Mouse (Mus musculus) limb, embryonic 12.5 days (tissue): ENCODE data around the gene Gm49369. TPM values are rescaled to one million over a fixed set of nuclear protein-coding genes. Genes with fewer than 3 reads are reported as not detected.

Experiments
- ATAC-seq: fragments of 200-750 bp; cut with Nextera tagmentation; 2 replicates; pipeline ENCODE4 v1.8.0; 2017; ENCODE audit warnings: low read depth, moderate TSS enrichment; ENCODE audit not compliant: insufficient number of reproducible peaks, insufficient read depth, low FRiP score, low TSS enrichment
- H3K27ac ChIP-seq: fragments of 300-500 bp; sonication (generic); 2 replicates; pipeline ENCODE4 v1.5.1; 2016; ENCODE audit warnings: mild to moderate bottlenecking, moderate library complexity
- H3K27me3 ChIP-seq: fragments of 300-500 bp; sonication (generic); 2 replicates; pipeline ENCODE4 v1.6.1; 2016; ENCODE audit warnings: mild to moderate bottlenecking, moderate library complexity
- H3K36me3 ChIP-seq: fragments of 300-500 bp; sonication (generic); 2 replicates; pipeline ENCODE4 v1.6.1; 2016; ENCODE audit warnings: mild to moderate bottlenecking, moderate library complexity
- H3K4me1 ChIP-seq: fragments of 300-500 bp; sonication (generic); replicated peaks from 2 replicates; pipeline ENCODE4 v1.6.1; 2016
- H3K4me2 ChIP-seq: fragments of 300-500 bp; sonication (generic); 2 replicates; pipeline ENCODE4 v1.6.1; 2016; ENCODE audit warnings: mild to moderate bottlenecking, moderate library complexity
- H3K4me3 ChIP-seq: fragments of 300-500 bp; sonication (generic); replicated peaks from 2 replicates; pipeline ENCODE4 v1.5.1; 2016; ENCODE audit warnings: mild to moderate bottlenecking
- H3K9ac ChIP-seq: fragments of 300-500 bp; sonication (generic); replicated peaks from 2 replicates; pipeline ENCODE4 v1.6.1; 2016; ENCODE audit warnings: mild to moderate bottlenecking, moderate library complexity
- H3K9me3 ChIP-seq: fragments of 300-500 bp; sonication (generic); 2 replicates; pipeline ENCODE4 v1.6.1; 2016; ENCODE audit warnings: mild to moderate bottlenecking, moderate library complexity
- WGBS: fragments of 180-500 bp; shearing (Covaris S2); methylation state at CpG from one replicate; pipeline ENCODE4 v1.1.7; 2016; 5-methylcytosine and 5-hydroxymethylcytosine counted together
- polyA plus RNA-seq: library from polyadenylated mRNA; unstranded; fragments of >200 nt; fragmentation: Nextera tagmentation; extraction: Ambion mirVana; gene quantifications from 2 replicates; pipeline ENCODE4 v1.2.1, GENCODE M21; 2016

The Gm49369 gene
- polyA plus RNA-seq, 1 experiment from 2014 or later, result 3.4 TPM

DNA sequence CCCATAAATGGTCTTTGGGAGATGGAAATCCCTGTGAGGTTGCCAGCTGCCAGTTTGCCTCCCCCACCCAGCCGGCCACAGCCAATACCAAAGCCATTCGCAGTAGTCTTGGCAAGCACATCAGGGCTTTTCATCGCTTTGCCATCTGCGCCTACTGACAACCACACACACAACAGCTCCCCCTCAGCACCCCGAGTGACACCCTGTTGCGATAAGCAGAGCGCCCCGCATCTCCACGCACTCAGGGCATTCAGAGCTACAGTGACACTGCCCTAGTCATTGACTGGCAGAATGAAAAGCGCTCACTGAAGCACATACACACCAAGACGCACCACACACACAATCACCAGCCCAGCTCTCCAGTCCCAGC is 11.1 kb downstream of the Gm49369 start:
- ATAC-seq, result no peak
- H3K4me3 ChIP-seq, result peak overlapping the region; percentile 46
- H3K36me3 ChIP-seq, result peaks cover 14% of the 10 kb centered on the region
- H3K9me3 ChIP-seq, result no peaks in the 10 kb centered on the region
- 21% methylated on average over 11 of the region's 11 CpGs for WGBS
- peaks cover 69% of the 10 kb centered on the region for H3K27me3 ChIP-seq
- peaks cover 13% of the 10 kb centered on the region for H3K4me1 ChIP-seq
- peak overlapping the region; percentile 48; the same call in 1 of the 2 replicates for H3K9ac ChIP-seq
- no peak overlapping the region for H3K27ac ChIP-seq
- H3K4me2 ChIP-seq, result peak overlapping the region; percentile 79

DNA sequence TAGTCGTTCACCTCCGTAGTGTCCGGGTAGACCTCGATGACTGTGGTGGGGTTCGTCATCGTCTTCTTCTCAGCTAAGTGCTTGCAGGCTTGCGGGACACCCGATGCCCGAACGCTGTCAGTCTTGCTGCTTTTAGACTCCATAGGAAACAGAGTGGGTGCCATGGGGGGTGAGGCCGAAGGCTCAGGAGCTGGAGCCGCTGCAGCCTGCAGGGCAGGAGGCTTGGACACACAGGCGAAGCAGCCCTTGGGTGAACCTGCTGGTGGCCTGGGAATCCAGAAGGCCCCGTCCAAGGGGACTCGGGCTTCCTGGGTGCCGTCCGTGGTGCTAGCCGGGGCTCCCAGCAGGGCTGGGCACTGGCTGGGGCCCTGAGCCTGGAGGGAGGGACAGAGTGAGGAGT is 11.5 kb downstream of the Gm49369 start:
- H3K4me3 ChIP-seq, result 0 out of 2 replicates have a peak overlapping the region, but pooled peaks have one; percentile 46
- WGBS, result 81% methylated on average over 18 of the region's 18 CpGs
- H3K27me3 ChIP-seq, result peaks cover 69% of the 10 kb centered on the region

DNA sequence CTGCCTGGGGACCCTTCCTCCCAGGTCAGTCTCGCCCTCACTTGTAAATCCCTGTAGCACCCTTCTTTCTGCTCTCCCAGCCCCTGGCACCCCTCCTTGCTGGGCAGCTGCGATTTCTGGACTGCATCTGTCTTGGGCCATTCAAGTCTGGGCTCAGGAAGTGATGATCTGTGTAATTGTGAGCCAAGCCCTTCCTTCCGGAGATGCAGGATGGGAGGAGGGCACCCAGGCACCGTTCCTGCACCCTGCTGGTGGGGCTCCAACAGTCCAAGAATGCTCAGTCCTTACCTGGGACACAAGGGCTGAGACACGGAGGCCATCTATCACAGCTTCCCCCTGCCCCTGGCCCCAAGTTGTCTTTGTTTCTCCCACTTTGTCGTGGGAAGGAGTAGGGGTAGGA is 12.6 kb downstream of the Gm49369 start:
- whole genome bisulfite sequencing, result 69% methylated on average over 6 of the region's 6 CpGs
- H3K4me2 ChIP-seq, result no peak overlapping the region

More for the DNA sequence above, 11.5 kb downstream of the Gm49369 start:
- Histone ChIP-seq H3K9ac (no peak overlapping the region), H3K4me2 (no peak overlapping the region), H3K4me1 (peaks cover 13% of the 10 kb centered on the region), H3K9me3 (no peaks in the 10 kb centered on the region), H3K27ac (no peak overlapping the region), H3K36me3 (peaks cover 9% of the 10 kb centered on the region)
- no peak for ATAC-seq

DNA sequence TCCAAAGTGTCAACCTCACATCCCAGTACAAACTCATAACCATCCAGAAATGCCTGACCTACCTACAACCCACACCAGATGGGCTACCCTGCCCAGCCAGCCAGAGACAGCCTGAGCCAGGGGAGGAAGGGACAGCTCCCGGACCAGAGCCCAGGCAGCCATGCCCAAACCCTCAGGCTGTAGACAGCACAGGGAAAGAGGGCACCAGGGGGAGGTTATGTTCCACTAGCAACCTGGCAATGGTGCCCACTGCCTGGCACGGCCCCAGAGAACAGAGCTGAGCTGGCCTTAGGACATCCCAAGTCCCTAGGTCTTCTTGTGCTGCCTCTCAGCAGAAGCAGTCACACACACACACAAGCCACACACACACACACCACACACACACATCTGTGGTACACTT is 13.6 kb downstream of the Gm49369 start:
- no peak overlapping the region for H3K4me3 ChIP-seq
- WGBS, result 69% methylated on average over 2 of the region's 2 CpGs
- no peaks in the 10 kb centered on the region for H3K36me3 ChIP-seq
- no peak overlapping the region for H3K27ac ChIP-seq
- H3K4me1 ChIP-seq, result peaks cover 13% of the 10 kb centered on the region
- H3K9ac ChIP-seq, result no peak overlapping the region
- H3K27me3 ChIP-seq, result peaks cover 61% of the 10 kb centered on the region
- no peak overlapping the region for H3K4me2 ChIP-seq
- no peak for ATAC-seq
- H3K9me3 ChIP-seq, result no peaks in the 10 kb centered on the region

More for the DNA sequence above, 12.6 kb downstream of the Gm49369 start:
- ATAC-seq, result no peak
- H3K36me3 ChIP-seq, result no peaks in the 10 kb centered on the region
- H3K4me3 ChIP-seq, result no peak overlapping the region
- no peak overlapping the region for H3K27ac ChIP-seq
- no peak overlapping the region for H3K9ac ChIP-seq
- H3K27me3 ChIP-seq, result peaks cover 69% of the 10 kb centered on the region
- H3K9me3 ChIP-seq, result no peaks in the 10 kb centered on the region
- H3K4me1 ChIP-seq, result peaks cover 13% of the 10 kb centered on the region

DNA sequence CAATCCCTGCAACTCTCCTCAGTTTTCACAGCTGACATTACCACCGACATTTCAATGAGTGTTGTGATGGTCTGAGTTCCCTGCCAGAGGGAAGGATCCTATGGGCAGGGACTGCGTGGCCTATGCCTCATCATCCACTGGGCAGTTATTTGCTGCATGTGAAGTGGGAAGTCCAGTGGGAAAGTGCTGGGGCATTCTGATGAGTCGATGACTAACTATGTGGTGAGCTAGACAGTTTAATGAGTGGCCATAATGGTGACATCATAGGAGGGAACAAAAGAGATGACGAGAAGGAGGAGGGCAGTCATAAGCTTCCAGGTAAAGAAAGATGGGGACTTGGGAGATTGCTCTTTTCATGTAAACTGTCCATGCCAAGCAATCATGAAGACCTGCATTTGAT is 19.4 kb downstream of the Gm49369 start:
- Histone ChIP-seq H3K4me3 (no peak overlapping the region), H3K9me3 (no peaks in the 10 kb centered on the region), H3K27ac (no peak overlapping the region), H3K9ac (no peak overlapping the region), H3K4me1 (no peaks in the 10 kb centered on the region), H3K27me3 (peaks cover 3% of the 10 kb centered on the region; the same call in 1 of the 2 replicates), H3K36me3 (no peaks in the 10 kb centered on the region), H3K4me2 (no peak overlapping the region)
- ATAC-seq, result no peak
- 76% methylated on average over 4 of the region's 4 CpGs for WGBS

DNA sequence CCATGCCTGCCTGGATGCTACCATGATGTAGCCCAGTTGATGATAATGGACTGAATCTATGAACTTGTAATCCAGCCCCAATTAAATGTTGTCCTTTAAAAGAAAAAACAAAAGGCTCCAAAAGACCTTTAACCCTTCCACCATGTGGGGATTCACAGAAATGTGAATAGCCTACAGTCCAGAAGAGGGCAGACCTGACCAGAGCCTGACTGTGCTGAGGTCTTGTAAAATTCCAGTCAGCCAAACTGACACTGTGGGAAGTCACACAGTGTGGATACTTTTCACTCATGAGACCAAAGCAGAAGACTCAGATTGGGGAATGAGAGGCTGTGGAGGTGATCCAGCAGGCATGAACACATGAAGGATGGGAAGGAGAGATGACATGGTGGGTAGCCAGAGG is 21.7 kb downstream of the Gm49369 start:
- Histone ChIP-seq H3K4me3 (no peak overlapping the region), H3K9me3 (no peaks in the 10 kb centered on the region), H3K27ac (no peak overlapping the region), H3K9ac (no peak overlapping the region), H3K4me2 (no peak overlapping the region), H3K36me3 (no peaks in the 10 kb centered on the region), H3K27me3 (no peaks in the 10 kb centered on the region; the same call in 1 of the 2 replicates), H3K4me1 (no peaks in the 10 kb centered on the region)
- no peak for ATAC-seq

DNA sequence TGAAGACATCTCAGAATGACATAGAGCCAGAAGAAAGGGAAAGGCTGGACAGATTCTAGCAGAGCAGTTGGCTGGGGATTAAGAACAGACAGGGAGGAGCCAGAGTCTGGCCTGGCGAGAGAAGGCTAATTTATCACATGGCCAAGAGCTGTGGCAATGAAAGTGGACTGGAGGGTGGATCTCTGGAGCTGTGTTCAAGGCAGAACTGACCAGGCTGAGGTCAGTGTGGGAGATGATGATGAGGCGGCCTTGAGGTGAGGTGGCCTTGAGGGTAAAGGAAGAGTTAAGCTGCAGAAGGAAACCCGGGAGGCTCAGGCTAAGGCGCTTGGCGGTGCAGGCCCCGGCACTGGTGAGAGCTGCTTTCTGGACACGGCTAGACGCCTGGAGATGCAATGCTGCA is 23.3 kb downstream of the Gm49369 start:
- Histone ChIP-seq H3K4me1 (no peaks in the 10 kb centered on the region), H3K9ac (no peak overlapping the region), H3K4me2 (no peak overlapping the region), H3K9me3 (no peaks in the 10 kb centered on the region), H3K27me3 (no peaks in the 10 kb centered on the region; the same call in none of the 2 replicates), H3K27ac (no peak overlapping the region), H3K36me3 (no peaks in the 10 kb centered on the region), H3K4me3 (no peak overlapping the region)
- ATAC-seq, result no peak
- 72% methylated on average over 8 of the region's 8 CpGs for WGBS

DNA sequence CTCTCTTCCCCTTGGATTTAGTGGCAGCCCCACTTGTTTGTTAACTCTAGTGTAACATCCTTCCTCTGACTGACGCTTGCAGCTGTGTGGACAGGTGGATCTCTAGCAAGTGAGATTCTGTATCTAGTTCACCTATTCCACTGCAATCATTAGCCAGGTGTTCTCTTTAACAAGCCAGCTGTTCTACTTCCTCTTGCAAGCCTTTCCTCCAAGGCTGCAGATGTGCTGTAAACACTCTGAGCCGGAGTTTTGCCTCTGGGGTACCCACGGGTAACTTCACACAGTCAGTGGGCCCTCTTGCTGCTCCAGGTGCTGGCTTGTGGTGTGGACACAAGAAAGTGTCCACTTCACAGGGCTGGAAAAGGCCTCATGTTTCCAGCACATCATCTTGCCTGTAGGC is 24.9 kb downstream of the Gm49369 start:
- H3K36me3 ChIP-seq, result no peaks in the 10 kb centered on the region
- H3K4me3 ChIP-seq, result no peak overlapping the region
- 50% methylated on average over 3 of the region's 3 CpGs for WGBS

DNA sequence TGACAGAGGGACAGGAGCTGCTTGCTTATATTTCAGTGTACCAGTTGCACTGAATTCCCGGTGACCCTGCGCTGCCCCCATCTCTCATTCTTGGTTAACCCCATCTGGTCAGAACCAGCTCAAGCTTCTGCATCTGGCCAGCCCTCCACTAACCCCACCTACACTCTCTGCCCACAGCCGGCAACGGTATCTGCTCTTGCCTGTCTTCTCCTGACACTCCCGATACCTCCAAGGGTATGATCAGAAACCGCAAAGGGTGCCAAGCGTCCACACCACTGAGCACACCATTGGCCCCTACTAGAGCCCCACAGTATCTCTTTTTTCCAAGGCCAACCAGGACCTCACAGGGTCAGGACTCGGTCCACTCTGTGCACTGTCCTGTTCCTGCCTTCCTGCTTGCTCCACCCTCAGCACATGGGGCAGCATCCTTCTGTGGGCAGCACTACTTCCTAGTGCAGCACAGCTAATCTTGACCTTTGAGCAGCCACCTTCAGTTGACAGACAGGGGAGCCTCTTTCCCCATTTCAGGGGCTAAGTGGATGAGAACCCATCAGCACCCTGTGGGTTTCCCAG is 27.7 kb downstream of the Gm49369 start:
- no peak for ATAC-seq
- no peaks in the 10 kb centered on the region for H3K36me3 ChIP-seq
- 64% methylated on average over 8 of the region's 8 CpGs for WGBS
- no peak overlapping the region for H3K9ac ChIP-seq
- H3K27ac ChIP-seq, result no peak overlapping the region
- no peaks in the 10 kb centered on the region for H3K4me1 ChIP-seq
- H3K4me3 ChIP-seq, result no peak overlapping the region
- no peaks in the 10 kb centered on the region for H3K9me3 ChIP-seq
- H3K4me2 ChIP-seq, result no peak overlapping the region
- H3K27me3 ChIP-seq, result no peaks in the 10 kb centered on the region; the same call in none of the 2 replicates

More for the DNA sequence above, 24.9 kb downstream of the Gm49369 start:
- Histone ChIP-seq H3K27me3 (no peaks in the 10 kb centered on the region; the same call in none of the 2 replicates), H3K4me1 (no peaks in the 10 kb centered on the region), H3K9me3 (no peaks in the 10 kb centered on the region), H3K27ac (no peak overlapping the region), H3K4me2 (no peak overlapping the region), H3K9ac (no peak overlapping the region)
- ATAC-seq, result no peak

DNA sequence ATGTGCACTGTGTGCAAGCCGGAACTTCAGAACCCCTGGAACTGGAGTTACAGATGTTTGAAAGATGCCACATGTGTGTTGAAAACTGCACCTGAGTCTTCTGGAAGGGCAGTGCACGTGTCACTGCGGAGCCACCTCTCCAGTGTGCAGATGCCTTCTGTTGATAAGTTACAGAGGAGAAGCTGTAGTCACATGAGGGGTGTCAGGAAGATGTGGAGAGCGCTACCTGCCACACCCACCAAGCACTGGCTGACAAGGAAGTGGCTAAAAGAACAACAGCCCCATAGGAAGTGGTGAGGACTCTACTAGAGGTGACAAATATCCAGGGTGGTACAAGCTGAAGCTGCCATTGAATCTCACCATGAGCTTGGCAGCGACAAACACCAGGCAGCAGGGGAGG is 28.6 kb downstream of the Gm49369 start:
- peaks cover 6% of the 10 kb centered on the region for H3K4me1 ChIP-seq
- no peaks in the 10 kb centered on the region for H3K36me3 ChIP-seq
- 77% methylated on average over 5 of the region's 5 CpGs for WGBS
- H3K4me3 ChIP-seq, result no peak overlapping the region
- no peaks in the 10 kb centered on the region; the same call in none of the 2 replicates for H3K27me3 ChIP-seq
- H3K4me2 ChIP-seq, result no peak overlapping the region
- ATAC-seq, result no peak
- no peaks in the 10 kb centered on the region for H3K9me3 ChIP-seq
- no peak overlapping the region for H3K27ac ChIP-seq
- no peak overlapping the region for H3K9ac ChIP-seq

DNA sequence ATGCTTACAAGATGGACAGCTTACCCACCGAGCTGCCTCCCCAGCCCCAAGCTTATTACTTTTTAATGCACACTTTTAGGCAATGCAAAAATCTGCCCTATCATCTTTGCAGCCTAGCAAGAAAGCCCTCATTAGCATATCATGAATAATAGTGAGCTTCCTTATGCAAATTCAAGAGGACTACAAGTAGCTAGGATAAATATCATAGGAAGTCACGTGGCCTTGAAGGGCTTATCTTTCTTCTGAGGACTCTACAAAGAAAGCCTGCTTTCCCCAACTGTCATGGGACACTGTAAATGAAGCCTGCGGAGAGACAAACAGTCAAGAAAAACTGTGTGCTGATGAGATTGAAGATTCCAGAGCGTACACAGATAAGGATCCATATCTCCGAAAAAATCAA is 30.9 kb downstream of the Gm49369 start:
- H3K4me2 ChIP-seq, result no peak overlapping the region
- H3K9me3 ChIP-seq, result no peaks in the 10 kb centered on the region
- no peak overlapping the region for H3K9ac ChIP-seq
- WGBS, result 84% methylated on average over 5 of the region's 5 CpGs
- no peak for ATAC-seq
- peaks cover 6% of the 10 kb centered on the region for H3K4me1 ChIP-seq
- H3K27ac ChIP-seq, result no peak overlapping the region
- H3K36me3 ChIP-seq, result no peaks in the 10 kb centered on the region
- H3K4me3 ChIP-seq, result no peak overlapping the region
- peaks cover 4% of the 10 kb centered on the region for H3K27me3 ChIP-seq
